Mouse (Mus musculus): ENCODE data around the gene Pdzrn4. TPM values are rescaled to one million over a fixed set of nuclear protein-coding genes. Genes with fewer than 3 reads are reported as not detected.

Pdzrn4 gene
- polyA plus RNA-seq, 1 experiment from 2014 or later: 42.7 TPM

GRCm38 (mm10) chr15:92509372-92509771 lies 112.7 kb downstream of the Pdzrn4 start:
- no peak for ATAC-seq (ENCODE audit: low FRiP score)
- WGBS: 85% methylated on average over 8 of the region's 8 CpGs
- Histone ChIP-seq H3K27me3 (no peaks in the 10 kb centered on the region), H3K9ac (no peak overlapping the region), H3K4me1 (replicated peaks) (0 out of 2 replicates have a peak, but pooled peaks cover 4% of the 10 kb centered on the region), H3K36me3 (no peaks in the 10 kb centered on the region), H3K4me2 (no peak overlapping the region), H3K27ac (no peak overlapping the region), H3K9me3 (no peaks in the 10 kb centered on the region), H3K4me3 (no peak overlapping the region)

DNA sequence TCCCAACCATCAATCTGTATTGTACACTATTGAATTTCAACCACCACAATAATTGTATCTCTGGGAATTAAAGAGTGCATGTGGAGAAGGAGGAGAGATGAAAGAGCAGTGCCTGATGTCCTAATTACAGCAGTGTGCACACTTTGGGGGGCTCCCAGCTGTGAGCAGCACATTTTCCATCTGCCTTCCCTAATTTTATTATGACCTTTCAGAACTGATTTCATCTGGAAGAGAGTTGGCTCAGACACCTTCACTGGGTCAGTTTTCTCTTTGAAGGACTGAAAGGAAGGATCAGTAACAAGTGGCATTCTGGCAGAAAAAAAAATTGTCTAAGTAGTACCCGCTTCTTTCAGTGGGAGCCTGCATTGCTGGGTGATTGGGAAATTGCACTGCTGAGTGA lies 119.0 kb downstream of the Pdzrn4 start:
- Histone ChIP-seq H3K27ac (no peak overlapping the region), H3K36me3 (no peaks in the 10 kb centered on the region), H3K9me3 (no peaks in the 10 kb centered on the region), H3K9ac (no peak overlapping the region), H3K27me3 (no peaks in the 10 kb centered on the region), H3K4me3 (no peak overlapping the region), H3K4me1 (replicated peaks) (peaks cover 14% of the 10 kb centered on the region), H3K4me2 (no peak overlapping the region)
- WGBS: 57% methylated on average over 1 of the region's 1 CpGs
- ATAC-seq (ENCODE audit: low FRiP score): no peak

DNA sequence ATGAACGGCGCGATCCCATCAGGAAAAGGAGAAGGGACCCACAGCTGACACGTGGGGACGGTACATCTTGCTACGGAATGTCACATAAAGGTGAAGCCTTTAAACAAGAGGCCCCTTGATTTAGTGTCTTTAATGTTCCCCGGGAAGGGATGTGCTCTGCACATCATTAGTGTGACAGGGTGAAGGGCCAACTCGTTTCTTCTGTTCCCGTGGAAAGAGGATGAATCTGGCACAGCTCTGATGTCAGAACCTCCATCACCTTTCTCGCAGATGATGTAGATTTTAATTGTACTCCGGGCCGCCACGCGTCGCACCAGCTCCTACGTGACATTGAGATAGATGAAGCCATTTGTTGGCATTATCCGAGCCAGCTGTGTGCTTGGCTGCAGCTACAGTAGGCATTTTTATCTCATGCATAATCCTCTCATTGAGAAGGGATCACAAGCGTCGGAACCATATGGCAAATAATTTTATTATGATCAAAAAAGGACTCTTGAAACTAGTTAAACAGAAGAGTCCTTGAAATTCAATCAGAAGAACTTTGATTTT lies 124.1 kb downstream of the Pdzrn4 start:
- H3K4me1 ChIP-seq (replicated peaks): peaks cover 23% of the 10 kb centered on the region
- H3K9me3 ChIP-seq: no peaks in the 10 kb centered on the region
- peak overlapping the region; percentile 56 for H3K27ac ChIP-seq
- peak overlapping the region; percentile 25 for H3K4me2 ChIP-seq
- H3K9ac ChIP-seq: no peak overlapping the region
- no peaks in the 10 kb centered on the region for H3K36me3 ChIP-seq
- 30% methylated on average over 19 of the region's 19 CpGs for WGBS
- H3K4me3 ChIP-seq: no peak overlapping the region
- no peak for ATAC-seq (ENCODE audit: low FRiP score)
- no peaks in the 10 kb centered on the region for H3K27me3 ChIP-seq

- H3K27ac ChIP-seq: peak overlapping the region; percentile 30
- WGBS: 25% methylated on average over 7 of the region's 7 CpGs
- no peaks in the 10 kb centered on the region for H3K9me3 ChIP-seq
- H3K9ac ChIP-seq: no peak overlapping the region
- peak overlapping the region; percentile 26 for H3K4me2 ChIP-seq
- H3K27me3 ChIP-seq: no peaks in the 10 kb centered on the region
- ATAC-seq (ENCODE audit: low FRiP score): no peak
- peaks cover 22% of the 10 kb centered on the region for H3K4me1 ChIP-seq (replicated peaks)
- H3K4me3 ChIP-seq: no peak overlapping the region
- no peaks in the 10 kb centered on the region for H3K36me3 ChIP-seq
These were observed 125.0 kb downstream of the Pdzrn4 start for GRCm38 (mm10) chr15:92521686-92522085.

- no peak overlapping the region for H3K4me2 ChIP-seq
- H3K9me3 ChIP-seq: peaks cover 3% of the 10 kb centered on the region; the same call in 1 of the 2 replicates
- H3K27me3 ChIP-seq: no peaks in the 10 kb centered on the region
- H3K4me3 ChIP-seq: no peak overlapping the region
- H3K36me3 ChIP-seq: no peaks in the 10 kb centered on the region
- no peak overlapping the region for H3K9ac ChIP-seq
- no peak overlapping the region; the same call in 1 of the 2 replicates for H3K27ac ChIP-seq
- WGBS: 13% methylated on average over 2 of the region's 2 CpGs
- peaks cover 22% of the 10 kb centered on the region for H3K4me1 ChIP-seq (replicated peaks)
- peak; percentile 73 for ATAC-seq (ENCODE audit: low FRiP score)
These were observed 128.2 kb downstream of the Pdzrn4 start for GRCm38 (mm10) chr15:92524917-92525316.

DNA sequence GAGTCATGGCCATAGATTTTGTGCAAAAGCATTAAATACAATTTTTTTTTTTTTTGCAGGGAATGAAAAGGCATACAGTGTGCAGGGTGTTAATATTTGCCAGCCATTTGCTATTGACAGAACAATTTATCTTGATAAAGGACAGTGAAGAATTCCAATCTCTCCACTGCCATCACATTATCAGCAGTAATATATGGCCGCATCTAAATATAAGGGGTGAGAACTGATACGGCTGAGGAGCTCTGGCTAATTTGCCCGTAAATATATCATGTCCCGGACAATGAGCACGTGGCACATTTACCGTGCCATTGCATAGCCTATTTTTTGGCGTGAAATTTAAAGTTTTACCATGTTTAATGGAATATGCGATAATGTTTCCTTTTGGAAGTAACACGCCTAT lies 128.7 kb downstream of the Pdzrn4 start:
- H3K9ac ChIP-seq: no peak overlapping the region
- ATAC-seq (ENCODE audit: low FRiP score): peak; percentile 24; the same call in 1 of the 2 replicates
- WGBS: 60% methylated on average over 9 of the region's 9 CpGs

GRCm38 (mm10) chr15:92526731-92527130 lies 130.1 kb downstream of the Pdzrn4 start:
- H3K4me2 ChIP-seq: no peak overlapping the region
- no peak overlapping the region for H3K9ac ChIP-seq
- H3K27ac ChIP-seq: no peak overlapping the region
- H3K4me1 ChIP-seq (replicated peaks): peaks cover 8% of the 10 kb centered on the region
- WGBS: 73% methylated on average over 4 of the region's 4 CpGs
- no peak overlapping the region for H3K4me3 ChIP-seq
- ATAC-seq (ENCODE audit: low FRiP score): no peak
- H3K27me3 ChIP-seq: no peaks in the 10 kb centered on the region
- no peaks in the 10 kb centered on the region for H3K36me3 ChIP-seq
- H3K9me3 ChIP-seq: peaks cover 3% of the 10 kb centered on the region; the same call in 1 of the 2 replicates

More for the DNA sequence above, 128.7 kb downstream of the Pdzrn4 start:
- Histone ChIP-seq H3K9me3 (peaks cover 3% of the 10 kb centered on the region; the same call in 1 of the 2 replicates), H3K36me3 (no peaks in the 10 kb centered on the region), H3K27ac (no peak overlapping the region), H3K27me3 (no peaks in the 10 kb centered on the region), H3K4me2 (no peak overlapping the region), H3K4me3 (no peak overlapping the region), H3K4me1 (replicated peaks) (peaks cover 20% of the 10 kb centered on the region)

DNA sequence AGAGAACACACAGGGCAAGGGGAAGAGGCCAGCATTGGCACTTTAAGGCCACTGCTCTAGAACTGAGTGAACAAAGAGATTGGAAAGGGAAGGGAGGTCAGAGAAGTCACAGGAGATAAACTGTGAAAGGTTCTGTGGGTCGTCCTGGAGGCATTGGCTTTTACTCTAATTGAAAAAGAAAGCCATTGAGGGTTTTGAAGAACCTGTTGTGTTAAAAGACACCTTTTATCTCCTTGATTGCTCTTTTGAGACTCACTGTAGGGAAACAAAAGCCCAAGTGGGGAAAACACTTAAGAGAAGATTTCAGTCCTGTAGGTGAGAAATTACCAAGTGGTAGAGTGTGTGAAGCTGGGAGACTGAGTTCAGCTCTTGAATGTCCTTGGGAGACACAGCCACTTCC lies 146.6 kb downstream of the Pdzrn4 start:
- H3K9ac ChIP-seq: no peak overlapping the region
- no peak overlapping the region for H3K27ac ChIP-seq
- no peaks in the 10 kb centered on the region for H3K27me3 ChIP-seq
- no peaks in the 10 kb centered on the region for H3K4me1 ChIP-seq (replicated peaks)
- no peak for ATAC-seq (ENCODE audit: low FRiP score)
- no peaks in the 10 kb centered on the region for H3K9me3 ChIP-seq
- 0% methylated on average over 1 of the region's 1 CpGs for WGBS
- H3K4me2 ChIP-seq: no peak overlapping the region
- H3K36me3 ChIP-seq: no peaks in the 10 kb centered on the region
- no peak overlapping the region for H3K4me3 ChIP-seq

DNA sequence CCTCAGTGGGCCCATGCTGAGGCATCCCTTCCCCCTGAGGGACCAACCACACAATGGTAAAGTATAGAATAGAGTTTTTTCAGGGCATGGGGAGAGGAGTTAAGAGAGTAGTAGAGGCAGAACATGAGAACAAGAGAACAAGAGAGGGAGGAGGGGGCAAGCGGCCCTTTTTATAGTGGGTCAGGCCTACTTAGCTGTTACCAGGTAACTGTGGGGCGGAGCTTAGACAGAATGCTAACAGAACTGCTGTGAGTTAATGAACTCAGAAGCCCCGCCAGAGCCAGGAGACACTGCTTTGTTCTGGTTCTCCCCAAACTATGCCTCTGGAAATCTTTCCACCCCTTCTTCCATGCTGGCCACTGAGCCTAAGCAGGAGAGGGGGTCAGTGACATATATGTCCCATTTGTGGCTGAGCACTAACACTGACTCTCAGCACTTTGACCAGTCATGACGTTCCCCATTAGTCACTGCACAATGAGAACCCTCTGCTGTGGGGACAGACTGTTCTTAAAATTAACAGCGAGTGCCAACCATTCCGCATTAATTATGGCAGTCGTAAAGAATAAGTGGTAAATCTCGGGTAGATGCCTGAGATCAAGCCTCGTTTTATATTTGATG lies 150.7 kb downstream of the Pdzrn4 start:
- Histone ChIP-seq H3K36me3 (no peaks in the 10 kb centered on the region), H3K4me3 (no peak overlapping the region), H3K9ac (no peak overlapping the region), H3K4me1 (replicated peaks) (no peaks in the 10 kb centered on the region), H3K4me2 (no peak overlapping the region), H3K9me3 (no peaks in the 10 kb centered on the region), H3K27ac (no peak overlapping the region), H3K27me3 (no peaks in the 10 kb centered on the region)
- WGBS: 58% methylated on average over 9 of the region's 9 CpGs
- ATAC-seq (ENCODE audit: low FRiP score): no peak

GRCm38 (mm10) chr15:92555012-92555574 lies 158.4 kb downstream of the Pdzrn4 start:
- no peak for ATAC-seq (ENCODE audit: low FRiP score)
- Histone ChIP-seq H3K4me3 (no peak overlapping the region), H3K36me3 (no peaks in the 10 kb centered on the region), H3K9ac (no peak overlapping the region), H3K9me3 (no peaks in the 10 kb centered on the region), H3K27ac (no peak overlapping the region), H3K27me3 (no peaks in the 10 kb centered on the region), H3K4me1 (replicated peaks) (no peaks in the 10 kb centered on the region), H3K4me2 (no peak overlapping the region)
- 80% methylated on average over 7 of the region's 7 CpGs for WGBS

- Histone ChIP-seq H3K4me1 (replicated peaks) (no peaks in the 10 kb centered on the region), H3K9me3 (no peaks in the 10 kb centered on the region), H3K27me3 (no peaks in the 10 kb centered on the region), H3K4me2 (no peak overlapping the region), H3K36me3 (no peaks in the 10 kb centered on the region), H3K9ac (no peak overlapping the region), H3K4me3 (no peak overlapping the region), H3K27ac (no peak overlapping the region)
- WGBS: 87% methylated on average over 3 of the region's 3 CpGs
- no peak for ATAC-seq (ENCODE audit: low FRiP score)
These were observed 159.0 kb downstream of the Pdzrn4 start for GRCm38 (mm10) chr15:92555716-92556115.

DNA sequence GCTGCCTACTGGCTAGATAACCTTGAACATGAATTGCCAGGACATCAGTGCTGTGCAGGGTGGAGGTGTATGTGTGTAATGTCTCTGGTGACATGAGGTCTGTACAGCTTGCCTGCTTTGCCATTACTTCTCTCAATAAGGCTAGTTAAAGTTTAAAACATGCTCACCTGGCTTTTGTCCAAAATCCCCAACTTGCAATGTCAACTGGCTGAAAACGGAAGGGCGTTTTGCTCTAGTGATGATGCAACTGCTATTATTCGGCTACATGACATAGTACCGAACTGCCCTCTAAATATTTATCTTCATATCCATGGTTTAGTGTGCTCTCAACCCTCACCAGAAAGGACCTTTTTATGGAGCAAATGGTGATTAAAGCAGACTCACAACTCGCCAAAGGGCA lies 161.9 kb downstream of the Pdzrn4 start:
- WGBS: 89% methylated on average over 5 of the region's 5 CpGs
- Histone ChIP-seq H3K9ac (no peak overlapping the region), H3K4me2 (no peak overlapping the region), H3K9me3 (no peaks in the 10 kb centered on the region), H3K4me3 (no peak overlapping the region), H3K4me1 (replicated peaks) (no peaks in the 10 kb centered on the region), H3K27ac (no peak overlapping the region), H3K36me3 (no peaks in the 10 kb centered on the region), H3K27me3 (no peaks in the 10 kb centered on the region)
- ATAC-seq (ENCODE audit: low FRiP score): no peak

DNA sequence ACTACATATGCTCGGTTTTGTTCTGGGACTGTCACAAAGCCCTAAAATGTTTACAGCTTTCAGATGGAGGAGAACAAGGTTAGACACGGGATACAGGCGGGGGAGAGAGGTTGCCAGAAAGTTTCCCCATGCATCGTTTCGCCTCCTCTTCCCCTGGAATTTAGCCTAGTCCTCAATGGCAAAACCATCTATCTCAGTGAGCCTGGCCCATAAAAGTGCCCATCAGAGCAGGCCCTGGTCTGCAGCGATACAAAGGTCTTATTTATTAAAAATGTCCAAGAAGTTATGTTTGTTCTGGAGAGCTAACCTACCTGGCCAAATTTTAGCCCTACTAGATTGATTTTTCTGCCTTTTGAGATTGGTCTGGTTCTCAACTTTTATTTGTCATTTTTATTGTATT lies 165.5 kb downstream of the Pdzrn4 start:
- H3K9ac ChIP-seq: no peak overlapping the region
- ATAC-seq (ENCODE audit: low FRiP score): no peak
- no peak overlapping the region for H3K4me3 ChIP-seq
- no peaks in the 10 kb centered on the region for H3K36me3 ChIP-seq
- no peaks in the 10 kb centered on the region for H3K27me3 ChIP-seq
- H3K4me2 ChIP-seq: no peak overlapping the region
- H3K27ac ChIP-seq: no peak overlapping the region
- H3K4me1 ChIP-seq (replicated peaks): no peaks in the 10 kb centered on the region
- WGBS: 93% methylated on average over 6 of the region's 6 CpGs
- H3K9me3 ChIP-seq: no peaks in the 10 kb centered on the region

Data from hindbrain, embryonic 13.5 days (tissue).